9 mouse cellular contexts compared by ENCODE assay signal in genomic region chr7:127991643-127992487, GRCm38 (mm10). TPM values are rescaled to one million over a fixed set of nuclear protein-coding genes. Genes with fewer than 3 reads are reported as not detected.
DNase-seq lines count a peak whose midpoint lies in the region; ATAC-seq and TF ChIP-seq lines count a peak whose summit lies in the region.
"Had no signal": no experiment of that assay in that cellular context is flagged by ENCODE, and none has a peak within 500 bp of the region (broad histone marks: within the 10 kb centered on the region; RNA-seq: fewer than 3 reads in every experiment).

No protein-coding gene starts in this region.

- peak overlapping the region; percentile 64 for H3K4me2 ChIP-seq in lung, embryonic 14.5 days
- H3K4me2 ChIP-seq: neural tube, embryonic 12.5 days had no signal

- H3K27ac ChIP-seq in layer of hippocampus, adult 2 months, result no peak overlapping the region
- no peak overlapping the region for H3K27ac ChIP-seq in lung, embryonic 14.5 days (ENCODE audit: low read depth)
- H3K27ac ChIP-seq: neural tube, embryonic 12.5 days had no signal

- H3K4me1 ChIP-seq in lung, embryonic 14.5 days (ENCODE audit: insufficient read depth), result peaks cover 4% of the 10 kb centered on the region; the same call in 1 of the 2 replicates
- H3K4me1 ChIP-seq: neural tube, embryonic 12.5 days had no signal

- WGBS in lung, embryonic 14.5 days, result 40% methylated on average over 6 of the region's 6 CpGs

- intact Hi-C loops in heart, postnatal 36 days (cut with DNase I), result loop anchor here (2.0 to 5.0 kb wide), 2 partner anchors 17 to 215 kb away; partner anchors contain the start of gene Cox6a2

- peak; percentile 82 for TF ChIP-seq CTCF in layer of hippocampus, adult 2 months (conservative IDR thresholded peaks at IDR 0.05)
- peak; percentile 78 for TF ChIP-seq CTCF in lung, embryonic 14.5 days (IDR thresholded peaks at IDR 0.05; ENCODE audit: low read depth)

- H3K9me3 ChIP-seq in lung, embryonic 14.5 days (ENCODE audit: low read depth, low read length), result no peaks in the 10 kb centered on the region
- H3K9me3 ChIP-seq: neural tube, embryonic 12.5 days had no signal

- H3K4me3 ChIP-seq in layer of hippocampus, adult 2 months, result no peak overlapping the region
- H3K4me3 ChIP-seq in lung, embryonic 14.5 days (ENCODE audit: low read depth, low read length), result no peak overlapping the region
- H3K4me3 ChIP-seq: neural tube, embryonic 12.5 days had no signal

- DNase-seq in ES-CJ7 (ENCODE audit: low read depth, low spot score), result peak; percentile 77
- DNase-seq in brain, adult 2 months (ENCODE audit: low read depth, low spot score), result peak; percentile 82
- peak; percentile 40 for DNase-seq in fibroblast of lung, adult 2 months (ENCODE audit: low read depth)
- DNase-seq in heart, postnatal 36 days, result peak; percentile 75 to 82
- peak; percentile 53 to 76 for DNase-seq in layer of hippocampus, adult 2 months (ENCODE audit: low spot score in 2 of 2)
- peak; percentile 90 for DNase-seq in lung, embryonic 14.5 days
- DNase-seq in retina, embryonic 14.5 days (ENCODE audit: low spot score), result peak; percentile 81
- DNase-seq in urinary bladder, postnatal 4 days (ENCODE audit: low spot score in 2 of 2), result peak; percentile 30 to 82

- no peak overlapping the region for H3K9ac ChIP-seq in lung, embryonic 14.5 days
- H3K9ac ChIP-seq: neural tube, embryonic 12.5 days had no signal

- H3K27me3 ChIP-seq in lung, embryonic 14.5 days (ENCODE audit: insufficient read depth, low read length), result no peaks in the 10 kb centered on the region
- H3K27me3 ChIP-seq: neural tube, embryonic 12.5 days had no signal

- peaks cover 49% of the 10 kb centered on the region for H3K36me3 ChIP-seq in lung, embryonic 14.5 days (ENCODE audit: insufficient read depth)

- peak; percentile 48 for ATAC-seq in lung, embryonic 14.5 days (ENCODE audit: insufficient read depth)

RNA-seq across cellular contexts. Expression of gene Pycard, which starts 1.8 kb away (rescaled TPM):
- total RNA-seq in heart, postnatal 36 days (2021), result 1 to 10 TPM; 7.7 to 9.8 TPM
- total RNA-seq in layer of hippocampus, adult 2 months (2021), result 1 to 10 TPM; 1.9 to 3.0 TPM
- 22.1 and 26.8 TPM in 2 replicates for polyA plus RNA-seq in lung, embryonic 14.5 days (2014; fragmentation: Nextera tagmentation; extraction: Ambion mirVana)

RNA-seq across cellular contexts. Expression of gene Trim72, which starts 11.9 kb away (rescaled TPM):
- 100 to 1,000 TPM; 286 to 346 TPM for total RNA-seq in heart, postnatal 36 days (2021)
- 1 to 10 TPM in 1 of 2 experiments, under 1 TPM in 1; 0.77 to 1.0 TPM for total RNA-seq in layer of hippocampus, adult 2 months (2021)
- not detected in 2 replicates for polyA plus RNA-seq in lung, embryonic 14.5 days (2014; fragmentation: Nextera tagmentation; extraction: Ambion mirVana)
- polyA plus RNA-seq: neural tube, embryonic 12.5 days had no signal

RNA-seq across cellular contexts. Expression of gene Fus, which starts 24.6 kb away (rescaled TPM):
- 100 to 1,000 TPM; 154 to 216 TPM for total RNA-seq in heart, postnatal 36 days (2021)
- total RNA-seq in layer of hippocampus, adult 2 months (2021), result 100 to 1,000 TPM; 345 to 392 TPM
- polyA plus RNA-seq in lung, embryonic 14.5 days (2014; fragmentation: Nextera tagmentation; extraction: Ambion mirVana), result 54.6 and 57.9 TPM in 2 replicates

RNA-seq across cellular contexts. Expression of gene Prss36, which starts 45.3 kb away (rescaled TPM):
- total RNA-seq in heart, postnatal 36 days (2021), result 1 to 10 TPM; 7.9 to 8.1 TPM
- total RNA-seq in layer of hippocampus, adult 2 months (2021), result 10 to 100 TPM in 1 of 2 experiments, 1 to 10 TPM in 1; 9.7 to 10.6 TPM
- 9.2 and 9.7 TPM in 2 replicates for polyA plus RNA-seq in lung, embryonic 14.5 days (2014; fragmentation: Nextera tagmentation; extraction: Ambion mirVana)

Comparison
In these comparisons a context has a peak if more than half of its experiments do, and no peak if none do; other contexts are left out.
1. DNase-seq: peak in every context shown above with its lines; median percentile 90 in lung, embryonic 14.5 days; 82 in brain, adult 2 months; 81 in retina, embryonic 14.5 days; 78 in heart, postnatal 36 days; 77 in ES-CJ7; 64 in layer of hippocampus, adult 2 months; 56 in urinary bladder, postnatal 4 days; 40 in fibroblast of lung, adult 2 months.
2. RNA of gene Trim72, which starts 11.9 kb away (total RNA-seq): 286 to 346 TPM in heart, postnatal 36 days; 0.77 to 1.0 TPM in layer of hippocampus, adult 2 months; every median in the first group is over 100 times any median in the second.